Mouse (Mus musculus) heart, adult 2 months (tissue): ENCODE results near the gene Omt2b.
"Not testable (repeated sequence)": the region's sequence is repeated elsewhere in the genome, so short reads cannot be mapped to it uniquely, and the experiment has no call there.

Experiments
- EP300 ChIP-seq: fragments of 200-500 bp; IDR thresholded peaks from 2 replicates; pipeline ENCODE4 v1.6.1; 2011; ENCODE audit warnings: low read depth, low read length, control low read depth; ENCODE audit not compliant: insufficient read depth
- POLR2A ChIP-seq: fragments of 200-500 bp; IDR thresholded peaks from 2 replicates; pipeline ENCODE4 v1.6.1; 2011; ENCODE audit warnings: mild to moderate bottlenecking, low read depth, low read length, control low read depth; ENCODE audit not compliant: insufficient read depth

DNA sequence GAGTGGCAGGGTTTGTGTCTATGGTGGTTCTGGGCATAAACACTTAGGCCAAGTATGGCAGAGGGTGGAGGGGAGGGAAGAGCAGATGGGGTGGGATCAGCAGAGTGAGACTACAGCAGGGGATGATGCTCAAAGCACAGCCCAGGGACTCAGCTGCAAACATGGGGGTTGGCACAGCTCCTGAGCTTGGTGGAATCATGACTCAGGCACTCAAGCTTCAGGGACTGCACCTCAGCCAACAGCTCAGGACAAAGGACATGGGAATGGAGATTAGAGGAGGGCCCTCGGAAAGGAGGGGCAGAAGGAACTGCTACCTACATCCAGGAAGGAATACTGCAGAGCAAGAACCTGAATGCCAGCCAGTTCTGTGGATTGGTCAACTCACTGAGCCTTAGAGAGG, 28.2 kb upstream of the Omt2b start:
- not testable (repeated sequence) for TF ChIP-seq EP300, POLR2A
